Mouse (Mus musculus): ENCODE measurements at regions not wholly inside any gene's neighbourhood (a gene's known extent, or its start where the extent isn't known, plus 50 kb on each side); places are given as distances from the start of the nearest gene placed in this dataset.

DNA sequence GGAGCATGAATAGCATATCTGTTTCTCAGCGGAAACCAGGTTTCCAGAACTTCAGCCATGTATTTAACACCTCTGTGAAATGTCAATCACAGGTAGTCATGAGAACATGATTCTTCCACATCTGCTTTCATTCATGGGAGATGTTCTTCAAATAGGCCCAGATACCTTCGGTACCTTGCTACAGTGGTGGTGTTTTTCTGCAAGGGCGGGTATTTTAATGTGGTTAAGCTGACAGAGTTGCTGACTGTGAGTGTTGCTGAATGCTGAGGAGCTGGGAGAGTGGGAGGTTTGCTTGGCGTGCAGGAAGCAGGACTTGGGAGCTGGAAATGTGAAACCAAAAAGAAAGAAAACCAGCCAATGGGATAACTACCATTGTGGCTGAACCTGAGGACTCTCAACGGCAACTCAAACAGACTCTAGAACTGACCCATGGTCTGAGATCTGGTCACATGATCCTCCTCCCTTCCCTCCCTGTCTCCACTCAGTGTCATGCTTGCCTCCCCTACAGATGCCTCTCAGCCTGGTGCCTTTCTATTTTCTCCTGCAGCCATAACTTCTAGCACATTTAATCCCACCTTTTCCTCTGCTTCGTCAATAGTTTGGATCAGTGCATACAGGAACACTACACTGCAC lies 317.0 kb upstream of the Pard3b start:
- Histone ChIP-seq H3K4me3 (ENCODE audit: insufficient read depth in 1 of 2, low read depth in 1 of 2, low read length in 2 of 2, poor library complexity in 1 of 2, severe bottlenecking in 1 of 2) (no peak overlapping the region), H3K27ac (ENCODE audit: insufficient read depth, low read depth, low read length, poor library complexity, severe bottlenecking) (no peak overlapping the region), H3K36me3 (ENCODE audit: control insufficient read depth, insufficient read depth, low read length, poor library complexity, severe bottlenecking) (no peaks in the 10 kb centered on the region), H3K9me3 (ENCODE audit: control insufficient read depth, insufficient read depth, low read depth, low read length) (no peaks in the 10 kb centered on the region), H3K4me1 (ENCODE audit: control insufficient read depth in 2 of 2, insufficient read depth in 2 of 2, low read length in 2 of 2, poor library complexity in 1 of 2) (no peaks in the 10 kb centered on the region), H3K9ac (ENCODE audit: insufficient read depth, low read depth, low read length, poor library complexity, severe bottlenecking) (no peak overlapping the region)
- DNase-seq (ENCODE audit: low read depth, low spot score) = no peak
- in situ Hi-C loops (cut with MboI; ENCODE audit: low sequenced_read_pairs in 2 of 2, unreplicated experiment in 2 of 2) = no loop called here
- TF ChIP-seq CHD2 (IDR thresholded peaks at IDR 0.05; ENCODE audit: low read depth, low read length) (no peak), HCFC1 (IDR thresholded peaks at IDR 0.05; ENCODE audit: borderline replicate concordance, insufficient read depth, low read length) (no peak), ZC3H11A (IDR thresholded peaks at IDR 0.05; ENCODE audit: borderline replicate concordance, low read depth, low read length) (no peak), MAFK (IDR thresholded peaks at IDR 0.05; ENCODE audit: insufficient read depth, low read depth, low read length) (no peak), ZNF384 (IDR thresholded peaks at IDR 0.05; ENCODE audit: low read depth, low read length) (no peak)

DNA sequence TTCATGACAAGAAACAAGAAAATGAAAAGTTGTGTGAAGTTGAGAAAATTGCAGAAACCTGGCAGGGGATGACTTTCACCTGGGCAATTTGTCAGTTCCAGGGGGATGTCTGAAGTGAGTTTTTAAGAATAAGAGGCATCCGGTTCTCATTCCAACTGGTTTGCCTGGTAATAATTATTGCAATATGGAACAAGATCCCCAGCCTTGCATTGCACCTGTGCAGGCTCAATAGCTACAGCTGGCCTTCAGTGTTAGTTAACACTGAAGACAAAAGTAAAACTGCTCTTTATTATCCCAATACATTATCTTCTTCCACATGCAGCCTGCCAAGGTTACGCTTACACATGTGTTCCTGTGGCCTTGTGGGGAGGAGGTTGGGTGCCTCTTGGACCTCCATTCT lies 307.2 kb upstream of the Pard3b start:
- H3K9ac ChIP-seq (ENCODE audit: insufficient read depth, low read depth, low read length, poor library complexity, severe bottlenecking) = no peak overlapping the region
- no peak for DNase-seq (ENCODE audit: low read depth, low spot score)
- H3K4me3 ChIP-seq (ENCODE audit: insufficient read depth in 1 of 2, low read depth in 1 of 2, low read length in 2 of 2, poor library complexity in 1 of 2, severe bottlenecking in 1 of 2) = no peak overlapping the region
- no peaks in the 10 kb centered on the region for H3K36me3 ChIP-seq (ENCODE audit: control insufficient read depth, insufficient read depth, low read length, poor library complexity, severe bottlenecking)
- no peak overlapping the region for H3K27ac ChIP-seq (ENCODE audit: insufficient read depth, low read depth, low read length, poor library complexity, severe bottlenecking)
- TF ChIP-seq MAFK (IDR thresholded peaks at IDR 0.05; ENCODE audit: insufficient read depth, low read depth, low read length) = no peak
- TF ChIP-seq CHD2 (IDR thresholded peaks at IDR 0.05; ENCODE audit: low read depth, low read length) = no peak
- TF ChIP-seq HCFC1 (IDR thresholded peaks at IDR 0.05; ENCODE audit: borderline replicate concordance, insufficient read depth, low read length) = no peak
- no peak for TF ChIP-seq ZNF384 (IDR thresholded peaks at IDR 0.05; ENCODE audit: low read depth, low read length)
- no peak for TF ChIP-seq ZC3H11A (IDR thresholded peaks at IDR 0.05; ENCODE audit: borderline replicate concordance, low read depth, low read length)
- no peaks in the 10 kb centered on the region for H3K4me1 ChIP-seq (ENCODE audit: control insufficient read depth in 2 of 2, insufficient read depth in 2 of 2, low read length in 2 of 2, poor library complexity in 1 of 2)
- no peaks in the 10 kb centered on the region for H3K9me3 ChIP-seq (ENCODE audit: control insufficient read depth, insufficient read depth, low read depth, low read length)
- in situ Hi-C loops (cut with MboI; ENCODE audit: low sequenced_read_pairs in 2 of 2, unreplicated experiment in 2 of 2) = no loop called here

DNA sequence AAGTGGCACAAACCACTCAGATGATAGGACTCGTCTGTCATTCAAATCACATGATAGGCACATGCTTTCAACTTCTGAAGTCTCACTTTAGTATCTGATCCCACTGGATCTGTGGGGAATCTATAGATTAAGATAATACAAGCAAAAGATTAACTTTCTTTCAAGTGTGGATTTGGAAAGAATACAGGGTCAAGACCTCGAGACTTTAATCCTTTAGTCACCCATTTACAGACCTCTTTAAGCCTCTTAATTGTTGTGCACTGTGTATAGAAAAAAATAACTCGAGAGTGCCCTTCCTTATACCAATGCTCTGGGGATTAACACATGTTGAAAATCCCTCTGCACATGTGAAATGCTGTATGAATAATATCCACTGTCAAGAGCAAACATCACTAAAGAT lies 306.7 kb upstream of the Pard3b start:
- Histone ChIP-seq H3K9ac (ENCODE audit: insufficient read depth, low read depth, low read length, poor library complexity, severe bottlenecking) (no peak overlapping the region), H3K27ac (ENCODE audit: insufficient read depth, low read depth, low read length, poor library complexity, severe bottlenecking) (no peak overlapping the region), H3K36me3 (ENCODE audit: control insufficient read depth, insufficient read depth, low read length, poor library complexity, severe bottlenecking) (no peaks in the 10 kb centered on the region), H3K9me3 (ENCODE audit: control insufficient read depth, insufficient read depth, low read depth, low read length) (no peaks in the 10 kb centered on the region), H3K4me1 (ENCODE audit: control insufficient read depth in 2 of 2, insufficient read depth in 2 of 2, low read length in 2 of 2, poor library complexity in 1 of 2) (no peaks in the 10 kb centered on the region), H3K4me3 (ENCODE audit: insufficient read depth in 1 of 2, low read depth in 1 of 2, low read length in 2 of 2, poor library complexity in 1 of 2, severe bottlenecking in 1 of 2) (no peak overlapping the region)
- DNase-seq (ENCODE audit: low read depth, low spot score) = no peak
- in situ Hi-C loops (cut with MboI; ENCODE audit: low sequenced_read_pairs in 2 of 2, unreplicated experiment in 2 of 2) = no loop called here
- no peak for TF ChIP-seq ZC3H11A (IDR thresholded peaks at IDR 0.05; ENCODE audit: borderline replicate concordance, low read depth, low read length)
- no peak for TF ChIP-seq HCFC1 (IDR thresholded peaks at IDR 0.05; ENCODE audit: borderline replicate concordance, insufficient read depth, low read length)
- no peak for TF ChIP-seq MAFK (IDR thresholded peaks at IDR 0.05; ENCODE audit: insufficient read depth, low read depth, low read length)
- TF ChIP-seq CHD2 (IDR thresholded peaks at IDR 0.05; ENCODE audit: low read depth, low read length) = no peak
- TF ChIP-seq ZNF384 (IDR thresholded peaks at IDR 0.05; ENCODE audit: low read depth, low read length) = no peak

DNA sequence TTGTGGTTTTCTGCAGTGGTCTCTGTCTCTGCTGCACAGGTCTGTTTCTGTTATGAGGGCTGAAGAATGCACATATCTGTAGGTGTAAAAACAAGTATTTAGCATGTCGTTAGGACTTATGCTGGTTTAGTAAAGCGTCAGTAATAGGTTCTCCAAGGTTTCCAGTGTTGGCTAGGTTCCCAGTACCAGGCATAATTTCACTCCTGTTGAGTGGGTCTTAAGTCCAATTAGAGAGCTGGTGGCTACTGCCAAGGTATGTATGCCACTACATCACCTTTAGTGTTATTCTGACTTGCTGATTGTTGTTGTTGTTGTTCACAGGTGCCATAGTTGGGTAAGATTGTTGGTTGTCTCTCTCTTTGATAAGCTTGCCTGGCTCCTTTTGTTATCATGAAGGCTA lies 302.3 kb upstream of the Pard3b start:
- H3K27ac ChIP-seq (ENCODE audit: insufficient read depth, low read depth, low read length, poor library complexity, severe bottlenecking) = no peak overlapping the region
- H3K4me1 ChIP-seq (ENCODE audit: control insufficient read depth in 2 of 2, insufficient read depth in 2 of 2, low read length in 2 of 2, poor library complexity in 1 of 2) = no peaks in the 10 kb centered on the region
- in situ Hi-C loops (cut with MboI; ENCODE audit: low sequenced_read_pairs in 2 of 2, unreplicated experiment in 2 of 2) = no loop called here
- no peak overlapping the region for H3K9ac ChIP-seq (ENCODE audit: insufficient read depth, low read depth, low read length, poor library complexity, severe bottlenecking)
- no peaks in the 10 kb centered on the region for H3K9me3 ChIP-seq (ENCODE audit: control insufficient read depth, insufficient read depth, low read depth, low read length)
- no peaks in the 10 kb centered on the region for H3K36me3 ChIP-seq (ENCODE audit: control insufficient read depth, insufficient read depth, low read length, poor library complexity, severe bottlenecking)
- DNase-seq (ENCODE audit: low read depth, low spot score) = no peak
- no peak overlapping the region for H3K4me3 ChIP-seq (ENCODE audit: insufficient read depth in 1 of 2, low read depth in 1 of 2, low read length in 2 of 2, poor library complexity in 1 of 2, severe bottlenecking in 1 of 2)
- TF ChIP-seq MAFK (IDR thresholded peaks at IDR 0.05; ENCODE audit: insufficient read depth, low read depth, low read length) = no peak
- no peak for TF ChIP-seq HCFC1 (IDR thresholded peaks at IDR 0.05; ENCODE audit: borderline replicate concordance, insufficient read depth, low read length)
- no peak for TF ChIP-seq ZC3H11A (IDR thresholded peaks at IDR 0.05; ENCODE audit: borderline replicate concordance, low read depth, low read length)
- no peak for TF ChIP-seq ZNF384 (IDR thresholded peaks at IDR 0.05; ENCODE audit: low read depth, low read length)
- TF ChIP-seq CHD2 (IDR thresholded peaks at IDR 0.05; ENCODE audit: low read depth, low read length) = no peak

Data from ES-E14 (cell line).